Mouse (Mus musculus) liver, embryonic 14.5 days (tissue): ENCODE data around the gene Frmd8.

Experiments
- CTCF ChIP-seq: IDR thresholded peaks from 2 replicates; pipeline ENCODE4 v1.5.1; 2016; ENCODE audit warnings: antibody characterized with exemption, low read depth, control low read depth
- EP300 ChIP-seq: IDR thresholded peaks from 2 replicates; pipeline ENCODE4 v1.6.1; 2016; ENCODE audit warnings: antibody characterized with exemption, low read depth

- TF ChIP-seq CTCF (no peak), EP300 (no peak)
These were observed 18.4 kb upstream of the Frmd8 start for GRCm38 (mm10) chr19:5893282-5894001.
